Mouse (Mus musculus): ENCODE measurements around the gene Iqcf5. TPM values are rescaled to one million over a fixed set of nuclear protein-coding genes. Genes with fewer than 3 reads are reported as not detected.

The Iqcf5 gene
- total RNA-seq, 2 experiments from 2014 or later = not detected

GRCm38 (mm10) chr9:106562291-106562690, 47.9 kb downstream of the Iqcf5 start:
- ATAC-seq (replicated peaks; ENCODE audit: low FRiP score, low TSS enrichment, poor library complexity, severe bottlenecking) = no peak

- ATAC-seq (replicated peaks; ENCODE audit: low FRiP score, low TSS enrichment, poor library complexity, severe bottlenecking) = no peak
These were observed 49.7 kb downstream of the Iqcf5 start for GRCm38 (mm10) chr9:106564025-106564424.

Other genes with a start within 250 kb of the Iqcf5 start
- gene Poc1a, start 233.5 kb upstream of the Iqcf5 start, total RNA-seq (2014; fragmentation: Nextera tagmentation) = 29.1 and 48.1 TPM in 2 replicates
- gene Poc1a, start 233.5 kb upstream of the Iqcf5 start, total RNA-seq (2017) = 28.1 and 40.0 TPM in 2 replicates
- gene Dusp7, start 145.9 kb upstream of the Iqcf5 start, total RNA-seq (2014; fragmentation: Nextera tagmentation) = 19.0 and 22.9 TPM in 2 replicates
- gene Dusp7, start 145.9 kb upstream of the Iqcf5 start, total RNA-seq (2017) = 3.2 and 7.2 TPM in 2 replicates
- 3,119 and 3,478 TPM in 2 replicates for gene Rpl29, start 85.1 kb upstream of the Iqcf5 start, total RNA-seq (2014; fragmentation: Nextera tagmentation)
- 1,796 and 2,125 TPM in 2 replicates for gene Rpl29, start 85.1 kb upstream of the Iqcf5 start, total RNA-seq (2017)
- gene Acy1, start 76.3 kb upstream of the Iqcf5 start, total RNA-seq (2014; fragmentation: Nextera tagmentation) = 17.3 and 22.0 TPM in 2 replicates
- gene Acy1, start 76.3 kb upstream of the Iqcf5 start, total RNA-seq (2017) = 20.9 and 22.4 TPM in 2 replicates
- gene Abhd14b, start 67.1 kb upstream of the Iqcf5 start, total RNA-seq (2014; fragmentation: Nextera tagmentation) = 11.9 and 14.9 TPM in 2 replicates
- 3.6 and 4.9 TPM in 2 replicates for gene Abhd14b, start 67.1 kb upstream of the Iqcf5 start, total RNA-seq (2017)
- 40.5 and 56.0 TPM in 2 replicates for gene Abhd14a, start 66.9 kb upstream of the Iqcf5 start, total RNA-seq (2014; fragmentation: Nextera tagmentation)
- gene Abhd14a, start 66.9 kb upstream of the Iqcf5 start, total RNA-seq (2017) = 18.6 and 31.0 TPM in 2 replicates
- 0.40 and 6.6 TPM in 2 replicates for gene Pcbp4, start 61.3 kb upstream of the Iqcf5 start, total RNA-seq (2014; fragmentation: Nextera tagmentation)
- gene Pcbp4, start 61.3 kb upstream of the Iqcf5 start, total RNA-seq (2017) = 0.30 and 0.89 TPM in 2 replicates
- not detected in 2 replicates for gene Gpr62, start 48.6 kb upstream of the Iqcf5 start, total RNA-seq (2014; fragmentation: Nextera tagmentation)
- gene Gpr62, start 48.6 kb upstream of the Iqcf5 start, total RNA-seq (2017) = not detected in 2 replicates
- 57.3 and 80.8 TPM in 2 replicates for gene Rrp9, start 38.6 kb upstream of the Iqcf5 start, total RNA-seq (2014; fragmentation: Nextera tagmentation)
- 80.0 and 82.4 TPM in 2 replicates for gene Rrp9, start 38.6 kb upstream of the Iqcf5 start, total RNA-seq (2017)
- gene Parp3, start 37.6 kb upstream of the Iqcf5 start, total RNA-seq (2014; fragmentation: Nextera tagmentation) = 2.2 and 2.5 TPM in 2 replicates
- 2.0 and 4.2 TPM in 2 replicates for gene Parp3, start 37.6 kb upstream of the Iqcf5 start, total RNA-seq (2017)
- gene Iqcf1, start 14.6 kb upstream of the Iqcf5 start, total RNA-seq (2014; fragmentation: Nextera tagmentation) = not detected in 2 replicates
- gene Iqcf1, start 14.6 kb upstream of the Iqcf5 start, total RNA-seq (2017) = not detected in 2 replicates
- not detected in 2 replicates for gene Iqcf3, start 47.1 kb downstream of the Iqcf5 start, total RNA-seq (2014; fragmentation: Nextera tagmentation)
- not detected in 2 replicates for gene Iqcf3, start 47.1 kb downstream of the Iqcf5 start, total RNA-seq (2017)
- not detected in 2 replicates for gene Iqcf4, start 56.4 kb downstream of the Iqcf5 start, total RNA-seq (2014; fragmentation: Nextera tagmentation)
- not detected in 2 replicates for gene Iqcf4, start 56.4 kb downstream of the Iqcf5 start, total RNA-seq (2017)
- gene Iqcf6, start 112.0 kb downstream of the Iqcf5 start, total RNA-seq (2014; fragmentation: Nextera tagmentation) = not detected in 2 replicates
- not detected in 2 replicates for gene Iqcf6, start 112.0 kb downstream of the Iqcf5 start, total RNA-seq (2017)
- not detected in 2 replicates for gene Grm2, start 141.5 kb downstream of the Iqcf5 start, total RNA-seq (2014; fragmentation: Nextera tagmentation)
- gene Grm2, start 141.5 kb downstream of the Iqcf5 start, total RNA-seq (2017) = not detected in 2 replicates
- gene Tex264, start 171.4 kb downstream of the Iqcf5 start, total RNA-seq (2014; fragmentation: Nextera tagmentation) = 23.8 and 28.7 TPM in 2 replicates
- 20.9 and 24.1 TPM in 2 replicates for gene Tex264, start 171.4 kb downstream of the Iqcf5 start, total RNA-seq (2017)

Measured in megakaryocyte-erythroid progenitor cell, adult 5-6 weeks (primary cell).